ENCODE assay signal across 9 mouse cellular contexts in genomic region chr5:139894025-139894508, GRCm38 (mm10). TPM values are rescaled to one million over a fixed set of nuclear protein-coding genes. Genes with fewer than 3 reads are reported as not detected.
A peak's percentile ranks its signal among the peaks of the same experiment; 100 is the strongest.
DNase-seq lines count a peak whose midpoint lies in the region; ATAC-seq lines count a peak whose summit lies in the region.
"Had no signal": no experiment of that assay in that cellular context is flagged by ENCODE, and none has a peak within 500 bp of the region (broad histone marks: within the 10 kb centered on the region; RNA-seq: fewer than 3 reads in every experiment).

No protein-coding gene starts in this region.

- H3K4me2 ChIP-seq in midbrain, embryonic 13.5 days (replicated peaks) = no peak overlapping the region

- DNase-seq in gastrocnemius, adult 18-20 months (ENCODE audit: low spot score) = peak; percentile 31
- no peak for DNase-seq in gastrocnemius, postnatal 36 days
- peak; percentile 38 for DNase-seq in embryo, embryonic 10.5 days (ENCODE audit: low spot score)
- no peak for DNase-seq in urinary bladder, postnatal 10 days (ENCODE audit: low spot score)
- DNase-seq in spleen, postnatal 4 days (ENCODE audit: low spot score in 2 of 2) = no peak
- DNase-seq in cerebellum, adult 9-11 months = no peak
- DNase-seq: layer of hippocampus, adult 9-11 months had no signal

- peak overlapping the region; percentile 73 for H3K27ac ChIP-seq in midbrain, embryonic 13.5 days

- H3K9me3 ChIP-seq in midbrain, embryonic 13.5 days = no peaks in the 10 kb centered on the region

- no peak overlapping the region for H3K9ac ChIP-seq in midbrain, embryonic 13.5 days (replicated peaks)

- H3K27me3 ChIP-seq in midbrain, embryonic 13.5 days = no peaks in the 10 kb centered on the region

- H3K36me3 ChIP-seq in midbrain, embryonic 13.5 days = no peaks in the 10 kb centered on the region

- ATAC-seq in hematopoietic stem cell, adult 5-6 weeks (replicated peaks in 1 of 2; ENCODE audit: insufficient read depth in 1 of 2, low FRiP score in 2 of 2, low TSS enrichment in 1 of 2, low read depth in 1 of 2, poor library complexity in 2 of 2, severe bottlenecking in 2 of 2) = peak; percentile 15 to 49; a peak in 1 of 4 replicates
- ATAC-seq in midbrain, embryonic 13.5 days = peak; percentile 36; the same call in 1 of the 2 replicates

- WGBS in midbrain, embryonic 13.5 days = 33% methylated on average over 12 of the region's 12 CpGs

- intact Hi-C loops in gastrocnemius, postnatal 36 days (cut with DNase I) = no loop called here

- no peak overlapping the region for H3K4me3 ChIP-seq in midbrain, embryonic 13.5 days (replicated peaks)

- H3K4me1 ChIP-seq in midbrain, embryonic 13.5 days (replicated peaks) = peaks cover 32% of the 10 kb centered on the region

RNA-seq across cellular contexts. Expression of gene Elfn1, which starts 13.7 kb away (rescaled TPM):
- not detected for total RNA-seq in gastrocnemius, adult 18-20 months (2021)
- not detected for total RNA-seq in gastrocnemius, postnatal 36 days (2021)
- total RNA-seq in hematopoietic stem cell, adult 5-6 weeks (2017) = not detected in 2 replicates
- 0.80 and 1.1 TPM in 2 replicates for polyA plus RNA-seq in midbrain, embryonic 13.5 days (2015; fragmentation: Nextera tagmentation; extraction: Ambion mirVana)

Comparison
In these comparisons a context has a peak if more than half of its experiments do, and no peak if none do; other contexts are left out.
1. DNase-seq: peak in gastrocnemius, adult 18-20 months (single experiment) and embryo, embryonic 10.5 days (single experiment); none in gastrocnemius, postnatal 36 days (0 of 2), urinary bladder, postnatal 10 days (single experiment), spleen, postnatal 4 days (0 of 2) and cerebellum, adult 9-11 months (single experiment).